23 mouse cellular contexts compared by ENCODE assay signal in the genomic region with DNA sequence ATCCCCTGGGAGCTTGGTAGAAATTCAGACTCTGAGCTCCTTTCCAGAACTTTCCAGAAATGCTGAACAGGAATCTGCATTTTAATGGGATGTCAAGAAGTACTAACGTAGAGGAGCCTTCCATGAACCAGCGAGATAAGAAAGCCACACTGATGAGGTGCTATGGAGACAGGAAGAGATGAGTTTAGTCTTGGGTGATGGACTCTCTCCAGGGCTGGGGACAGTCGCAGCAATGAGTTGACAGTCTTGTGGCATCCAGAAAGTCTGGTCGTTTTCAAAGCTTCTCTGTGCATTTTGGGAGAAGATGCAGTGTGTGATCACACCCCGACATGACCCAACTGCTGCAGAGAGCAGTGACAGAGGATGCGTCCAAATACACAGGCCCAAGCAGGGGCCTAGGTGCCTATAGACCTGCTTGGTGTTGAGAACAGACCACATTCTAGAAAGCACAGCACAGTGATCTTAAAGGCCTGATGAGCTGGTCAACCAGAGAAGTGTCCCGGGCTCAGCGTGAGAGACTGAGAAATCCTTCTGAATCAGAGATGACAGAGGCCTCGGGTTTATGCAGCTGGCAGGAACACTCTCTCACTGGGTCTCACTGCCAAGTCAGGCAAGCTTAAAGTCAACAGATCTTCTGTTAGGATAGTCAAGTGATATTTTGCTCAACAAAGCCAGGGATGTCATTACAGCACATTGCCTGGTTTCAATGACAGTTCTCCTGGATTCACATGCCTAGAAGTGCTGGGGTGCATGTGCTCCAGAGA.
DNase-seq lines count a peak whose midpoint lies in the region; ATAC-seq and TF ChIP-seq lines count a peak whose summit lies in the region.
"Had no signal": no experiment of that assay in that cellular context is flagged by ENCODE, and none has a peak within 500 bp of the region (broad histone marks: within the 10 kb centered on the region; RNA-seq: fewer than 3 reads in every experiment).

No protein-coding gene starts in this region.

- ATAC-seq in kidney, postnatal 0 days (replicated peaks; ENCODE audit: low FRiP score, low read depth): no peak
- ATAC-seq: activated CD4-positive, CD25-positive, alpha-beta regulatory T cell, adult 4 months; intestine, embryonic 15.5 days; liver, postnatal 0 days had no signal

- no peaks in the 10 kb centered on the region for H3K4me1 ChIP-seq in kidney, postnatal 0 days (replicated peaks; ENCODE audit: insufficient read depth, low read length)
- H3K4me1 ChIP-seq: neural tube, embryonic 15.5 days; stomach, embryonic 15.5 days had no signal

- TF ChIP-seq CTCF in kidney, postnatal 0 days (IDR thresholded peaks at IDR 0.05; ENCODE audit: low read depth): no peak

- no peaks in the 10 kb centered on the region for H3K27me3 ChIP-seq in kidney, postnatal 0 days (ENCODE audit: insufficient read depth, low read length)
- H3K27me3 ChIP-seq: CH12.LX; intestine, embryonic 15.5 days; limb, embryonic 12.5 days; neural tube, embryonic 15.5 days; stomach, embryonic 15.5 days had no signal

- H3K9me3 ChIP-seq in kidney, postnatal 0 days (replicated peaks; ENCODE audit: low read length): no peaks in the 10 kb centered on the region
- H3K9me3 ChIP-seq: intestine, embryonic 15.5 days; limb, embryonic 12.5 days; neural tube, embryonic 15.5 days; stomach, embryonic 15.5 days had no signal

- H3K9ac ChIP-seq in kidney, postnatal 0 days (ENCODE audit: low read depth, low read length): no peak overlapping the region
- H3K9ac ChIP-seq: intestine, embryonic 15.5 days; liver, postnatal 0 days; neural tube, embryonic 15.5 days; stomach, embryonic 15.5 days had no signal

- no peak overlapping the region for H3K4me3 ChIP-seq in kidney, postnatal 0 days (replicated peaks; ENCODE audit: low read depth, low read length)
- H3K4me3 ChIP-seq: erythroblast, embryonic 14.5 days; intestine, embryonic 15.5 days; limb, embryonic 12.5 days; neural tube, embryonic 15.5 days; stomach, embryonic 15.5 days had no signal

- no peaks in the 10 kb centered on the region for H3K36me3 ChIP-seq in kidney, postnatal 0 days (ENCODE audit: insufficient read depth, low read length)
- H3K36me3 ChIP-seq: intestine, embryonic 15.5 days; limb, embryonic 12.5 days; neural tube, embryonic 15.5 days; stomach, embryonic 15.5 days had no signal

- WGBS in kidney, postnatal 0 days: 60% methylated on average over 9 of the region's 9 CpGs

- no peak overlapping the region for H3K4me2 ChIP-seq in kidney, postnatal 0 days (ENCODE audit: low read length)
- H3K4me2 ChIP-seq: intestine, embryonic 15.5 days; limb, embryonic 12.5 days; liver, embryonic 11.5 days; neural tube, embryonic 15.5 days; stomach, embryonic 15.5 days had no signal

- H3K27ac ChIP-seq in kidney, postnatal 0 days: no peak overlapping the region
- H3K27ac ChIP-seq: intestine, embryonic 15.5 days; limb, embryonic 12.5 days; neural tube, embryonic 15.5 days; stomach, embryonic 15.5 days had no signal

- DNase-seq in cerebellum, postnatal 10 days: peak; percentile 51 to 53
- no peak for DNase-seq in cerebellum, postnatal 36 days
- DNase-seq in kidney, postnatal 0 days (ENCODE audit: low spot score): peak; percentile 33
- no peak for DNase-seq in kidney, postnatal 25 days
- DNase-seq in adipocyte (ENCODE audit: low spot score): peak; percentile 6
- DNase-seq in lung, postnatal 10 days: peak; percentile 67
- DNase-seq in urinary bladder, adult 2 months (ENCODE audit: low spot score): no peak
- no peak for DNase-seq in cerebellum, adult 8-10 months
- DNase-seq: adrenal gland, adult 8-10 months; cerebellum, adult 9-10 months; heart, postnatal 14 days; layer of hippocampus, postnatal 36 days; liver, postnatal 0 days; midbrain, embryonic 14.5 days; right cerebral cortex, postnatal 25 days had no signal

Comparison
In these comparisons a context has a peak if more than half of its experiments do, and no peak if none do; other contexts are left out.
1. DNase-seq: peak in cerebellum, postnatal 10 days (2 of 2), kidney, postnatal 0 days (single experiment), adipocyte (single experiment) and lung, postnatal 10 days (single experiment); none in cerebellum, postnatal 36 days (0 of 2), kidney, postnatal 25 days (0 of 2), urinary bladder, adult 2 months (single experiment) and cerebellum, adult 8-10 months (single experiment).